Mouse (Mus musculus) left cerebral cortex, postnatal 14 days (tissue): ENCODE data around the gene Sirt7. TPM values are rescaled to one million over a fixed set of nuclear protein-coding genes. Genes with fewer than 3 reads are reported as not detected.

Experiments
- DNase-seq, 2 experiments: peaks; one replicate each; pipeline ENCODE4 v3.0.0; 2021 to 2022; ENCODE audit warnings: low spot score in 2 of 2, mixed read lengths in 1 of 2
- intact Hi-C: fragments of 180-260 bp; cut with DNase I; formaldehyde crosslinking; loops from one replicate; pipeline ENCODE4 v1.15.1; 2025
- long read RNA-seq, 2 experiments: library from polyadenylated mRNA; stranded (forward); transcript quantifications; one replicate each; pipeline ENCODE4 v2.0.0; 2021
- total RNA-seq, 2 experiments: library from RNA; stranded (reverse); gene quantifications; 2 replicates each; pipeline ENCODE4 v1.2.3; 2021

Gene Sirt7
- 10 to 100 TPM; 34.7 to 42.4 TPM for total RNA-seq
- long read RNA-seq, experiment 1, transcript Sirt7-201 (10 exons, 1,727 nt), result major isoform, 17 of 53 reads
- long read RNA-seq, experiment 1, partial matches to known transcripts, result 11 of 53 reads
- long read RNA-seq, experiment 1, other reads (novel, unspliced or antisense), result 25 of 53 reads
- long read RNA-seq, experiment 2, transcript Sirt7-201 (10 exons, 1,727 nt), result major isoform, 18 of 60 reads
- long read RNA-seq, experiment 2, partial matches to known transcripts, result 15 of 60 reads
- long read RNA-seq, experiment 2, other reads (novel, unspliced or antisense), result 26 of 60 reads

DNA sequence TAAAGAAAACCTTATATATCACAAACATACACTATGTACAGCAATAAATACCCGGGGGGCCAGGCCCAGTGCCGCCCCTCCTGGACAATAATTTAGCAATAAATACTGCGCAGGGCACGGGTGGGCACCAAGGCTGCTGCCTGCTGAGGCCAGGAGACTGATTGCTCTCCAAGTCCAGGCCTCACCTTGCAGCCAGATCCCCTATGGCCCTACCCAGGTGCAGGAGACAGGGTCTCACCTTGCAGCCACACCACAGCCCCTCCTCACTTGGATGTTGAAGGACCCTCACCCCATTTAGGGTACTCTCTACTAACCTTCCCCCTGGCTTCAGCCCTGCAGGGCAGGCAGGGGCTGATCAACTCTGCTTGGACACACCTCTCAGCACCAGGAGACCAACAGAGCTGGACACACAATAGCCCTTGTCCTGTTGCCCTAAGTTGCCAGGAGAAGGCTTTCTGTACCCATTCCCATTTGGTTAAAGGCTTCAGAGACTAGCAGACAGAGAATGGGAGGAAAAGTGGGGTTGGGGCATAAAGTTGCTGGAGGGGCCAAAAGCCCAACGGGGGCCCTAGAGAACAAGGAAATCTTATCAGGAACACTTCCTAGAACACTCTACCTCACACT, at the start of gene Sirt7:
Gene Sirt7, minus strand, starts transcription at position 89 of the 624 bp plus-strand sequence.
- intact Hi-C loops, result loop anchor here (5.0 kb wide), 1 partner anchor 87 kb away; the partner anchor contains the start of genes Cenpx and Lrrc45
- DNase-seq, result no peak

DNA sequence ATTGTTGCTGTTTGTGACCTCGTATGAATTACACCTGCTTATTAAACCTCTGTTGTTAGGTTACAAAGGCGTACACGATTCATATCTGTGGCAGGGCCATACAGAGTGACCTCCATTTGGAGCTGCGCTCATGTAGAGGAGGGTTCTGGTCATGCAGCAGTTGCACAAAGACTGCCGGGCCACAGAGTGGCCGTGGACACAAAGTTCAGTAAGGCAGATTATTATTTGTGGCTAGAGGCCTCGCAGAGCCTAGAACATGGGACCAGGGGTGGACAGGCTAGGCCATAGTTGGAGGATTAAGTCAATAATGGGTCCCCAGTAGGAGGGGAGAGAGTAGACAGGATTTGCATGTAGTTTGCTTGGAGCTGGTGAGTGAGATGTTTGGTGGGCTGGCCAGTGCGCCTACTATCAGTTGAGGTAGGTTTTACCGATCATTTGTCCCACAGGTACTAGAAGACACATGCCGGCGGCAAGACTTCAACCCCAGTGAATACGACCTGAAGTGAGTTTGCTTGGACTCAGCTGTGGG, 48.6 kb upstream of the Sirt7 start:
- DNase-seq, result no peak
- intact Hi-C loops, result no loop called here

- intact Hi-C loops, result no loop called here
- peak; percentile 92 to 93 for DNase-seq
Measured at GRCm38 (mm10) chr11:120672687-120673593, 47.9 kb upstream of the Sirt7 start, which contains the start of gene Aspscr1. Gene Aspscr1, plus strand, starts transcription at chr11:120672973.

DNA sequence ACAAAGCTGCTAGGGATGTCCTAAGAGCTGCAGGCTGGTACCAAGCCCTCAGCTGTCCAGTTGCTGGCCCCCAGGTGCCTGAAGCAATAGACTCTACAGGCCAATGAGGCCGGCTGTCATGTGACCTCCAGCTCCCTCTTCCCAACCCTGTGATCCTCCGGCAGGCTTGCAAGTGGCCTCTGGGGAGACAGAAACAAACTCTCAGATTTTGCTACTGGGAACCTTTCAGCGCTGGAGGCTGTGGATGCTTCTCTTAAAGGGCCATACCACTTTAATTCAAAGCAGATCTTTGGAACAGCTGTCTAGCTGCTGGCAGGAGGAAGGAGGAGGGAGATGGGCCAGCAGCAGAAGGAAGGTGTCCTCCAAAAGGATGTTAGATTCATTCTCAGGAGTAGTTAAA, 41.6 kb upstream of the Sirt7 start:
- DNase-seq, result no peak
- intact Hi-C loops, result no loop called here

DNA sequence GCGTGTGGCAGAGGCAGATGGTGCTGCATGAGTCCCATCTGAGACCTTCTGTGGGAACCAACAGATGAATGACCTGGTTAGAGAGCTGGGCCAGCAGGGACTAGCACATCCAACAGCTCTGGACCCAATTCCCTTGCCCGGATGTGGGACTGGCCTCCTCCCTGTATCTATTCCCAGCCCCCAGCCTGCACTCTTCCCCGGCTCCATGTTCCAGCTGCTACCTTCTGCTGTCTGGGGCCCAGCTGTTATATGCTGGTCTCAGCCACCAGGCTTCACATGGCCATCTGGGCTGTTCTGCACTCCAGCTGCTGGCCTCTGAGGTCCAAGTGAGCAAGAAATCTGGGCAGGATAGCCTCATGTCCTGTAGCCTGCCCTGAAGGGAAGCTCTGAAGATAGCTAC, 40.4 kb upstream of the Sirt7 start:
- DNase-seq, result no peak
- intact Hi-C loops, result no loop called here

DNA sequence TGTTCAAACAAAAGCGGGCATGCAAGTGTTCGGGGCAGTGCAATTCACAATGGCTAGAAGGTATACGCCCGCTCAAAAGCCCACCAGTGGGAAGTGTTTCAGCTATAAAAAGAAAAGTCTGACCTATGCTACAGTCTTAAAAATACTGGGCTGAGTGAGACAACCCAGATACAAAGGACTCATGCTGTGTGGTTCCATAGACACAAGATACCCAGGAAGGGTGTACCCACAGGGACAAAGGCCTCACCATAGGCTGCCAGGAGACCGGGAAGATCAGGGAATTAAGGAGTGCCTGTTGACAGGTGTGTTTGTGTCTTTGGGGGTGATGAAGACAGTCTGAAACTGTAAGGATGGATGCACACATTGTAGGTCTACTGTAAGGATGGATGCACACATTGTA, 38.7 kb upstream of the Sirt7 start:
- DNase-seq, result no peak
- intact Hi-C loops, result no loop called here

GRCm38 (mm10) chr11:120662759-120663158, 37.7 kb upstream of the Sirt7 start:
- DNase-seq, result no peak
- intact Hi-C loops, result no loop called here

- no peak for DNase-seq
- intact Hi-C loops, result no loop called here
Measured at GRCm38 (mm10) chr11:120661076-120661460, 36.0 kb upstream of the Sirt7 start, which contains the start of gene Notum. Gene Notum, minus strand, starts transcription at chr11:120661175.

DNA sequence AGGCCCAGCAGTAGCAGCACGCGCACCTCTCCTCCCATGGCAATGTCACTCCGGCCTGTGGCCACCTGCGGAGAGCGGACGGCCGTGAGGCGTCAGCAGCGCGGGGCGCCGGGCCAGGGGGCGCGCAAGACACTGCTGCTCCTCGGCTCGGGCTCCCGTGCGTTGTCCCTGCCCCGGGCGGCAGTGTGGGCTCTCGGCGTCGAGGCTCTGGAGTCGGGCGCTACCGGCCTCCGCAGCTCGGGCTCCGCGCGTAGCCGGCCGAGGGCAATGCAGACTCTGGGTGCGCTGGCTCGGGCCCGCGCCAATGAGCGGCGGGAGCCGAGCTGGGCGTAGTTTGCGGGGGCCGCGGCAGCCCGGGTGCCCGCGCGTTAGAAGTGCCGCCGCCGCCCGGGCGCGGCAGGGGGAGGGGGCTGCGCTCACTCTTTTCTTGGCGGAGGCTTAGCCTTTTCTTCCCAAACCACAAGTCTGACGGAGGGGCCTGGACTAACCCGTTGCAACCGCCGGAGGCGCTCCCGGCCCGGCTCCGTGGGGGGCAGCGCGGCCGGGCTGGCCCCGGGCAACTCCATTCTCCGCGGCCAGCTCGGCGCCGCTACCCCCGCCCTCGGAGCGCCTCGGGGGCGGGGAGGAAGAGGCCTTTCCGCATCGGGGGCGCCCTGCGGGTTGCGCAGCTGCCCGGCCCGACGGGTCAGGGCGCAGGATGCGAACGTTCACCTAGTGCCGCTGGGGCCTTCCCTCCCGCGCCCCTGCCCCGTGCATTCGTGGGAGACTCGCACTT, 35.4 kb upstream of the Sirt7 start:
- DNase-seq, result no peak
- intact Hi-C loops, result no loop called here

GRCm38 (mm10) chr11:120659509-120660300, 34.7 kb upstream of the Sirt7 start:
- DNase-seq, result no peak
- intact Hi-C loops, result loop anchor here (2.0 to 10.0 kb wide), 2 partner anchors 53 to 115 kb away; partner anchors contain the start of genes Cenpx and Lrrc45

- intact Hi-C loops, result loop anchor here (2.0 to 10.0 kb wide), 2 partner anchors 54 to 116 kb away; partner anchors contain the start of genes Cenpx and Lrrc45
- peak; percentile 77 to 81 for DNase-seq
Measured at GRCm38 (mm10) chr11:120658876-120659410, 33.9 kb upstream of the Sirt7 start.

DNA sequence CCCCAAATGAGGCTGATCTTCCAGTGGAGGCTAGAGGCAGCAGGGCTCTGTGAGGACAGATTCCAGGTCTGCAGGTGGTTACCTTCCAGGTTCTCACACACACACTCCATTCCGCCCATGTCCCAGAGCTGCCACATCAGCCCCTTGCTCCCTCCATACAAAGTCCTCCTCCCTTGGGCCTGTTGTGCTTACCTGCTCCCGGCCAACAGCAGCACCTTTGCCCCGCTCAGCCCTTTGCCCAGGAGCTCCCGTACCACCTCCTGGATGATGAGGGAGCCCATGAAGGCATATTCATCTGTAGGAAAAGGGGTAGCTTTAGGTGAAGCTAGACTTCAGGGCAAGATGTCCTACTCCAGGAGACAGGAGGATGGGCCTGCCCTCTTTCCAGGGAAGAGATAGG, 32.3 kb upstream of the Sirt7 start:
- intact Hi-C loops, result loop anchor here (10.0 kb wide), 1 partner anchor 118 kb away; no protein-coding TSS in a partner anchor
- DNase-seq, result no peak

- intact Hi-C loops, result loop anchor here (10.0 kb wide), 1 partner anchor 120 kb away; no protein-coding TSS in a partner anchor
- DNase-seq, result no peak
Measured at GRCm38 (mm10) chr11:120654741-120655140, 29.7 kb upstream of the Sirt7 start.

DNA sequence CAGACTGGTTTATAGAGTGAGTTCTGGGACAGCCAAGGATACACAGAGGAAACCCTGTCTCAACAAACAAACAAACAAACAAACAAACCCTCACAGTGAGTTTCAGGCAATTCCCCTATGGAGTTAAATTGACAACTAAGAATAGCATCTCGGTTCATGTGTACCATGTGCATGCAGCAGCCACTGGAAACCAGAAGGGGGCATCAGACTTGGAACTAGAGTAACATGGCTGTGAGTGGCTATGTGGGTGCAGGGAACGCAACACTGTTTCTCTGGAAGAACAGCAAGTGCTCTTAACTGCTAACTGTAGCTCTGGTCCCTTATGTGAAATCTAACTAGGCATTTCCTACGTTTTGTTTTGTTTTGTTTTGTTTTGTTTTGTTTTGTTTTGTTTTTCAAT, 26.8 kb upstream of the Sirt7 start:
- intact Hi-C loops, result loop anchor here (10.0 kb wide), 1 partner anchor 123 kb away; no protein-coding TSS in a partner anchor

DNA sequence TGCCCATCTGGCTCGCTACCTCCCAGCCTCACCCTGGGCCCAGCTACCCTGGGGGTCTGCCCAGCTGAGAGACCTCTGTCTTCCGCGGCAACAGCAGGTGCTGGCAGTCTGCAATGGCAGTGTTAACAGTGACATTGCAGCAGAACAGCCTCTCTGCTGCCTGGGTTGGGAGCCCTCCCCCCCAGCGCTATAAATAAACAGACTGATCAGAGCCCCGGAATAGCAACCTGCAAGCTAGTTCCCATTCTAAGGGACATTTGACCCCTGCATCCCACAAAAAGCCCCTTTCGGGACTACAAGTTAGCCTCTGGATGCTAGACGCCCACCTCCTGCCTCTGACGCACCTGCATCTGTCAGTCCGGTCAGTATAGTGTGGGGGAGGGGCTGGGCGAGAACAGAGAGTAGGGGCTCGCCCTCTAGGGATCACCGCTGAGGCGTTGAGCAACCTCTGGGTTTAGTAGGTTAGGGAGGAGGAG, 23.0 kb upstream of the Sirt7 start, which contains the start of gene Myadml2:
Gene Myadml2, minus strand, starts transcription at position 158 of the 476 bp plus-strand sequence.
- peak; percentile 49 to 73 for DNase-seq
- intact Hi-C loops, result no loop called here

More for the DNA sequence above, 26.8 kb upstream of the Sirt7 start:
- DNase-seq, result no peak

DNA sequence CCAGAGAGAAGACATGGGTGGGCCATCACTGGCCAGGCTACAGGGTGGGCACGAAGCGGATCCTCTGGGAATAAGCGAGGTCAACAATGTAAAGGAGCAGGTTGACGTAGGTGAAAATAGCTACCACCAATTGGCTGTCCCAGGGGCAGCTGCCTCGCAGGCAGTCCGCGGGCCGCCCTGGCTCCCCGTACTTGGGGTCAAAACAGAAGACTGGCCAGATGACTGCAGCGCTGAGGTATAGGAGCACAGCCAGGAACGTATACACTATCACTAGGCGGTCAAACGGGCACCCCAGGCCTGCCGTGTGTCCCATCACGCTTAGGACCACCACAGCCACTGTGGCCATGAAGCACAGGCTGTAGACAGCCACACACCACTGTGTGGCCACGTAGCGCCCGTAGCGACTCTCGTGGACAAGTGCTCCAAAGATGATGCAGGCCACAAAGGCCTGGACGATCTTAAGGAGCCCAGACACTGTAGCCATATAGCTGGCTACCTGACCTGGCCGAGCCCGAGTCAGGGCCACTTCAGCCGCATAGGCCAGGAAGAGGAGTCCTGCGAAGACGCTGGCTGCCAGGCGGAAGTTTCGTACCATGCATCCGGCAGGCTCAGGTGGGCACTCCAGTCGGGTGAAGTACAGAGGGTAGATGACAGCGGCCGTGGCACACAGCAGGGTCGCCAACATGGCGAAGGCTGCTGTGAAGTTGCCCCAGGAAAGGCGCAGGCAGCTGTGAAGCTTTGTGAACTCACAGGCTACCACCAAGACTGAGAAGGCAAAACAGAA, 22.2 kb upstream of the Sirt7 start:
- DNase-seq, result no peak
- intact Hi-C loops, result no loop called here

- intact Hi-C loops, result no loop called here
- peak; percentile 93 to 94 for DNase-seq
Measured at GRCm38 (mm10) chr11:120643601-120643987, 18.6 kb upstream of the Sirt7 start, which contains the start of gene Pycr1. Gene Pycr1, minus strand, starts transcription at chr11:120643769.
